Mouse (Mus musculus): ENCODE data around the gene Nmb.

DNA sequence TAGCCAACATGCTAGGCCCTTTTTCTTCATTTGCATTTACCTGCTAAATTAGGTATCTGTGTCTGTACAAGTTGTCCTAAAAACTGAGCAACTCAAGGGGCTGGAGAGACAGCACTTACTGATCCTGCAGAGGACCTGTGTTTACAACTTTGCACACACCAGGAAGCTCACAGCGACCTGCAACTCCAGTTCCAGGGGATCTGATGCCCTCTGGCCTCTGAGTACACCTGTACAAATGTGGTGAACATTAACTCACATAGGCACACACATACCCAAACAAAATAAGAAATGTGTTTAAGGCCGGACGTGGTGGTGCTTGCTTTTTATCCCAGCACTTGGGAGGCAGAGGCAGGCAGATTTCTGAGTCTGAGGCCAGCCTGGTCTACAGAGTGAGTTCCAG is 47.3 kb upstream of the Nmb start:
- no peak for TF ChIP-seq ZNF384 (IDR thresholded peaks at IDR 0.05; ENCODE audit: low read depth, low read length)
- no peak for TF ChIP-seq MAFK (IDR thresholded peaks at IDR 0.05; ENCODE audit: insufficient read depth, low read depth, low read length)
- no peak for TF ChIP-seq CHD2 (IDR thresholded peaks at IDR 0.05; ENCODE audit: low read depth, low read length)
- no peak for TF ChIP-seq ZC3H11A (IDR thresholded peaks at IDR 0.05; ENCODE audit: borderline replicate concordance, low read depth, low read length)
